Mouse (Mus musculus): Measurements from ENCODE around the gene Slc24a2. TPM values are rescaled to one million over a fixed set of nuclear protein-coding genes. Genes with fewer than 3 reads are reported as not detected.

The Slc24a2 gene
- polyA plus RNA-seq, 1 experiment, result 0.03 TPM

- TF ChIP-seq CTCF (IDR thresholded peaks at IDR 0.05; ENCODE audit: borderline replicate concordance, control insufficient read depth, extremely low read depth, insufficient read depth, low read length, poor library complexity), result no peak
- TF ChIP-seq POLR2A (IDR thresholded peaks at IDR 0.05; ENCODE audit: control insufficient read depth, extremely low read depth, insufficient read depth, low read length, poor library complexity), result no peak
- Histone ChIP-seq H3K27me3 (ENCODE audit: control insufficient read depth, insufficient read depth, low read length) (no peaks in the 10 kb centered on the region), H3K27ac (ENCODE audit: control insufficient read depth, insufficient read depth, low read length) (no peak overlapping the region), H3K36me3 (ENCODE audit: control insufficient read depth, insufficient read depth, low read length) (no peaks in the 10 kb centered on the region), H3K4me1 (replicated peaks; ENCODE audit: control insufficient read depth, insufficient read depth, low read length) (no peaks in the 10 kb centered on the region), H3K4me3 (ENCODE audit: control insufficient read depth, insufficient read depth, low read length) (no peak overlapping the region)
- DNase-seq, result no peak
- 88% methylated on average over 5 of the region's 5 CpGs for WGBS
Measured at GRCm38 (mm10) chr4:87096186-87096585, 134.1 kb downstream of the Slc24a2 start.

GRCm38 (mm10) chr4:87093612-87094011 is 136.7 kb downstream of the Slc24a2 start:
- no peak for TF ChIP-seq POLR2A (IDR thresholded peaks at IDR 0.05; ENCODE audit: control insufficient read depth, extremely low read depth, insufficient read depth, low read length, poor library complexity)
- TF ChIP-seq CTCF (IDR thresholded peaks at IDR 0.05; ENCODE audit: borderline replicate concordance, control insufficient read depth, extremely low read depth, insufficient read depth, low read length, poor library complexity), result no peak
- no peak overlapping the region for H3K27ac ChIP-seq (ENCODE audit: control insufficient read depth, insufficient read depth, low read length)
- H3K4me1 ChIP-seq (replicated peaks; ENCODE audit: control insufficient read depth, insufficient read depth, low read length), result no peaks in the 10 kb centered on the region
- no peaks in the 10 kb centered on the region for H3K27me3 ChIP-seq (ENCODE audit: control insufficient read depth, insufficient read depth, low read length)
- DNase-seq, result no peak
- WGBS, result 95% methylated on average over 3 of the region's 3 CpGs
- H3K36me3 ChIP-seq (ENCODE audit: control insufficient read depth, insufficient read depth, low read length), result no peaks in the 10 kb centered on the region
- no peak overlapping the region for H3K4me3 ChIP-seq (ENCODE audit: control insufficient read depth, insufficient read depth, low read length)

DNA sequence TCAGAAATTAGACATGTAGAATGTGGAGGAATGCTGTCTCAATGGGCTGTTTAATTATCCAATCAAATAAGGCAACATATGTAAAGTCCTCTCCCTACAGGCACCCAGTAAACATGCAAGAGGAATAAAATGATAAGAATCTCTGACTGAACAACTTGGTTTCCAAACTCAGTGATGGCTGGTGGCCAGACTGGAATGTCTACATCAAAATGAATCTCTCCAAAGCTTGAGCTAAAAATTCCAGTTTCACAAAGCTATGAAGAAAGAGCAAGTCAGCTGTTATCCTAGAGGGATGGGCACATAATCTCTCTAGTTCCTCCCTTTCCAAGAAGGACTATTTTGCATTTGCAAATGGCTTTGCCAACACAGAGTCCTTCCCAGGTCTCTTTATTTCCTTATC is 139.4 kb downstream of the Slc24a2 start:
- no peaks in the 10 kb centered on the region for H3K36me3 ChIP-seq (ENCODE audit: control insufficient read depth, insufficient read depth, low read length)
- H3K27me3 ChIP-seq (ENCODE audit: control insufficient read depth, insufficient read depth, low read length), result no peaks in the 10 kb centered on the region
- no peak for TF ChIP-seq CTCF (IDR thresholded peaks at IDR 0.05; ENCODE audit: borderline replicate concordance, control insufficient read depth, extremely low read depth, insufficient read depth, low read length, poor library complexity)
- TF ChIP-seq POLR2A (IDR thresholded peaks at IDR 0.05; ENCODE audit: control insufficient read depth, extremely low read depth, insufficient read depth, low read length, poor library complexity), result no peak
- no peak overlapping the region for H3K4me3 ChIP-seq (ENCODE audit: control insufficient read depth, insufficient read depth, low read length)
- no peak overlapping the region for H3K27ac ChIP-seq (ENCODE audit: control insufficient read depth, insufficient read depth, low read length)
- no peaks in the 10 kb centered on the region for H3K4me1 ChIP-seq (replicated peaks; ENCODE audit: control insufficient read depth, insufficient read depth, low read length)
- no peak for DNase-seq

- Histone ChIP-seq H3K4me3 (ENCODE audit: control insufficient read depth, insufficient read depth, low read length) (no peak overlapping the region), H3K27me3 (ENCODE audit: control insufficient read depth, insufficient read depth, low read length) (no peaks in the 10 kb centered on the region), H3K4me1 (replicated peaks; ENCODE audit: control insufficient read depth, insufficient read depth, low read length) (no peaks in the 10 kb centered on the region), H3K36me3 (ENCODE audit: control insufficient read depth, insufficient read depth, low read length) (no peaks in the 10 kb centered on the region), H3K27ac (ENCODE audit: control insufficient read depth, insufficient read depth, low read length) (no peak overlapping the region)
- 91% methylated on average over 6 of the region's 6 CpGs for WGBS
- no peak for DNase-seq
- TF ChIP-seq POLR2A (IDR thresholded peaks at IDR 0.05; ENCODE audit: control insufficient read depth, extremely low read depth, insufficient read depth, low read length, poor library complexity), result no peak
- TF ChIP-seq CTCF (IDR thresholded peaks at IDR 0.05; ENCODE audit: borderline replicate concordance, control insufficient read depth, extremely low read depth, insufficient read depth, low read length, poor library complexity), result no peak
Measured at GRCm38 (mm10) chr4:87088713-87089112, 141.6 kb downstream of the Slc24a2 start.

DNA sequence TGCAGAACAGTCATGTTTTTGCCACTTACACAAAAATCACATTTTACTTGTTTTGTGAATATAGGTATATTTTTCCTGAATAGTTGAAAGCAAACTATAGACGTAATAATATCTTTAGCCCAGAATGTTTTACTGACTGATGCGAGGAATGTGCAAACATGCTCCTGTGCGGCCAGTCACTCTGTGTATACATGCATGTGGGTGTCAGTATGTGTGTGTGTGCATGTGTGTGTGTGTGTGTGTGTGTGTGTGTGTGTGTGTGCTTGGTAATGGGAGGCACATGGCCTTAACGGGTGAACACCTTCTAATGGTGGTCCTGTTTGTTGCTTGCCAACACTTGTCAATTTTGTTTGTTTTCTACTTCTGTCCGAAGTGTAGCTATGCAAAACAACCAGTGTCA is 142.7 kb downstream of the Slc24a2 start:
- Histone ChIP-seq H3K36me3 (ENCODE audit: control insufficient read depth, insufficient read depth, low read length) (no peaks in the 10 kb centered on the region), H3K27me3 (ENCODE audit: control insufficient read depth, insufficient read depth, low read length) (no peaks in the 10 kb centered on the region), H3K27ac (ENCODE audit: control insufficient read depth, insufficient read depth, low read length) (no peak overlapping the region), H3K4me1 (replicated peaks; ENCODE audit: control insufficient read depth, insufficient read depth, low read length) (no peaks in the 10 kb centered on the region), H3K4me3 (ENCODE audit: control insufficient read depth, insufficient read depth, low read length) (no peak overlapping the region)
- TF ChIP-seq POLR2A (IDR thresholded peaks at IDR 0.05; ENCODE audit: control insufficient read depth, extremely low read depth, insufficient read depth, low read length, poor library complexity) (no peak), CTCF (IDR thresholded peaks at IDR 0.05; ENCODE audit: borderline replicate concordance, control insufficient read depth, extremely low read depth, insufficient read depth, low read length, poor library complexity) (no peak)
- DNase-seq, result no peak
- 91% methylated on average over 5 of the region's 5 CpGs for WGBS

GRCm38 (mm10) chr4:87086933-87087577 is 143.2 kb downstream of the Slc24a2 start:
- Histone ChIP-seq H3K27me3 (ENCODE audit: control insufficient read depth, insufficient read depth, low read length) (no peaks in the 10 kb centered on the region), H3K4me1 (replicated peaks; ENCODE audit: control insufficient read depth, insufficient read depth, low read length) (no peaks in the 10 kb centered on the region), H3K27ac (ENCODE audit: control insufficient read depth, insufficient read depth, low read length) (no peak overlapping the region), H3K36me3 (ENCODE audit: control insufficient read depth, insufficient read depth, low read length) (no peaks in the 10 kb centered on the region), H3K4me3 (ENCODE audit: control insufficient read depth, insufficient read depth, low read length) (no peak overlapping the region)
- DNase-seq, result no peak
- 91% methylated on average over 11 of the region's 11 CpGs for WGBS
- no peak for TF ChIP-seq CTCF (IDR thresholded peaks at IDR 0.05; ENCODE audit: borderline replicate concordance, control insufficient read depth, extremely low read depth, insufficient read depth, low read length, poor library complexity)
- no peak for TF ChIP-seq POLR2A (IDR thresholded peaks at IDR 0.05; ENCODE audit: control insufficient read depth, extremely low read depth, insufficient read depth, low read length, poor library complexity)

- Histone ChIP-seq H3K4me3 (ENCODE audit: control insufficient read depth, insufficient read depth, low read length) (no peak overlapping the region), H3K4me1 (replicated peaks; ENCODE audit: control insufficient read depth, insufficient read depth, low read length) (no peaks in the 10 kb centered on the region), H3K36me3 (ENCODE audit: control insufficient read depth, insufficient read depth, low read length) (no peaks in the 10 kb centered on the region), H3K27ac (ENCODE audit: control insufficient read depth, insufficient read depth, low read length) (no peak overlapping the region), H3K27me3 (ENCODE audit: control insufficient read depth, insufficient read depth, low read length) (no peaks in the 10 kb centered on the region)
- TF ChIP-seq CTCF (IDR thresholded peaks at IDR 0.05; ENCODE audit: borderline replicate concordance, control insufficient read depth, extremely low read depth, insufficient read depth, low read length, poor library complexity) (no peak), POLR2A (IDR thresholded peaks at IDR 0.05; ENCODE audit: control insufficient read depth, extremely low read depth, insufficient read depth, low read length, poor library complexity) (no peak)
- 63% methylated on average over 6 of the region's 6 CpGs for WGBS
- no peak for DNase-seq
Measured at GRCm38 (mm10) chr4:87081321-87081720, 149.0 kb downstream of the Slc24a2 start.
